Mouse (Mus musculus): Measurements from ENCODE around the gene Srrm4.
"Not testable (repeated sequence)": the region's sequence is repeated elsewhere in the genome, so short reads cannot be mapped to it uniquely, and the experiment has no call there.

Srrm4 gene

DNA sequence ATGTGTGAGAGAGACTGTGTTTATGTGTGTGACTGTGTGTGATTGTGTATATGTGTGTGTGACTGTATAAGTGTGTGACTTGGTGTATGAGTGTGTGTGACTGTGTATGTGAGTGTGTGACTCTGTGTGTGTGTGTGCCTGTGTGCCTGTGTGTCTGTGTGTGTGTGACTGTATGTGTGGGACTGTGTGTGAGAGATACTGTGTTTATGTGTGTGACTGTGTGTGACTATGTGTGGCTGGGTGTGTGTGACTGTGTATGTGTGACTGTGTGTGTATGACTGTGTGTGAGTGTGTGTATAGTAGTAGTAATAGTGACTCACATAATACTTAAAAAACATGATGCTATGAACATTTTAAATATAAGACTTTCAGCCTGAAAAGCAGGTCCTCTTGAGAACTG, 155.5 kb downstream of the Srrm4 start:
- no peak for DNase-seq

DNA sequence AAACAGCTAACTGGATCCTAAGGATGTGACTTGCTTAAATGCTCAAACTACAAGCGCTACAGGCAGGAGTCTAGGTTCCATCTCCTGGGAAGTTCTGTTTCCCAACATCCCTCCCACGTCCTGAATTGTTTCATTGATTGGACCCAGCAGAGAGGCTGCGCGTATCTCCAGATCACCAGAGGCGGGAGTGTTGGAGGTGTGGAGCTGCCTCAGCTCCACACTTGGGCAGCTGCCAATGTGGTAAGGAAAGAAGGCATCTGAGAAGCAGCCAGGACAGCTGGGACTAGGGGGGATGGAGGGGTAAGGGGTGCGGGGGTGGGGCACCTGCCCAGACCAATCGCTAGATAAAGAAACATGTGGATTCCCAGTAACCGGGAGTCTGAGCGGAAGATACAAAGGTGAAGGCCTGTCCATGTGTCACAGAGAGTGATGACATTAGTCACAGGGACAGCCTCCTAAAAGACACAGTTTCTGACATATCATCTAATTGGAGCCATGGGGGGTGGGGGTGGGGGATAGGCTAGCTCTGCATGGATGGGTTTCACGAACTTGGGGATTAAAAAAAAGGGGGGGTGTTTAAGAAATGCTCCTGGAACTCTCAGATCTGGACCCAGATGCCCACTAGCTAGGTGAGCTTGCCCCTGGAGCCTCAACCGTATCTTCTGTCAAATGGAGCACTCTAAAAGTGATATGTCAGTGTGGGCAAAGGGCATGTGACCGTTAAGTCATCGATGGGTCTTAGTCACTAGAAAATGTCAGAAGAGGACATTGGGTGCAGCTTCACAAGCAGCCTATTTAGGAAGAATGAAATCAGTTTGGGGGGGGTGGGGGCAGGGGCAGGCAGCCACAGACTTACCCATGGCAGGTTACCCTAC, 156.4 kb downstream of the Srrm4 start:
- DNase-seq, result no peak

DNA sequence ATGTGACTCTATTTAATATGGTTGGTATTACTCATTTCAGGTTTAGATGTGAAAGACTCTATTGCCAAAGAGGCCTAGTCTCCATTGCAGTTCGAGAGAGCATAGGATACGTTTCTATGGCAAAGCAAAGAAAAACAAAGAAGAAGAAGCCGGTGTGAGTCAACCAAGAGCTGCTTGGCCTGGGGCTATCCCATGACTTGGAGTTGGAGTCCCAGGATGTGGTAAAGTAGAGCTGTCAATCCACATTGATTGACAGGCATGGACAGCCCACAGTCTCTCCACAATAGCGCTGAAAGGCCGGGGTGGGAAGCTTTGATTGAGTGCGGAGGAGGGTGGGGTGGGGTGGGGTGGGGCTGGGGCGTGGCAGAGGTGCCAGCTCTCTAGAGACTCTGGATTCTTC, 158.7 kb downstream of the Srrm4 start:
- no peak for DNase-seq

DNA sequence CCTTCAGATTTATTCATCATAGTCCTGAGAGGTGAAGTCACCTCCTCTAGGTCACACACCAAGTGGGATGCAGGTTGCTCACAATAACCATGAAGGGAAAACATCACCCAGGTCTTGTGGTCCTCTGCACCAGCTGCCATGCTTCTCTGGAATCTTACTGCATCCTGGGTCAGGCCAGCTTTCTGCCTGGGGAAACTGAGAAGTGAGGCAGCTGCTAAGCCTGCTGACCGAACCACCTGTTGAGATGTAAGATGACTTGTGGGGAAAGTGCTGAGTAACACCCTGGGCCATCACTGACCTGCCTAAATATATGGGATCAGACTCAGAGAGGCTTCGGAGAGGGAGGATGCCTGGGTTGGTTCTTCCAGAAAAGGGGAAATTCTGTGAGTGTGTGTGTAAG, 164.9 kb downstream of the Srrm4 start:
- DNase-seq, result no peak

DNA sequence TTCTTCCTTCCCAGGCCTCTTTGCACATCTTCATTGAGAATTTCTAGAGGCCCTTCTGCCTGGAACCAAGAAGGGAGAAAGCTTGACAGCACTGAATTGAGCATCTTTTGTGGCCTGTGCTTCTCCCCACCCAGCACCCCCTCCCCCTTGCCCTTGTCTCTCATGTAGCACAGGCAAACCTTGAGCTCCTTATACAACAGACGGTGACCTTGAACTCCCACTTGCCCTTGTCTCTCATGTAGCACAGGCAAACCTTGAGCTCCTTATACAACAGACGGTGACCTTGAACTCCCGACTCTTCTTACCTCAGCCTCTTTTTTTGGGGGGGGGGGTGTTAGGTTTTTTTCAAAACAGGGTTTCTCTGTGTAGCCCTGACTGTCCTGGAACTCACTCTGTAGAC, 165.9 kb downstream of the Srrm4 start:
- DNase-seq, result not testable (repeated sequence)

DNA sequence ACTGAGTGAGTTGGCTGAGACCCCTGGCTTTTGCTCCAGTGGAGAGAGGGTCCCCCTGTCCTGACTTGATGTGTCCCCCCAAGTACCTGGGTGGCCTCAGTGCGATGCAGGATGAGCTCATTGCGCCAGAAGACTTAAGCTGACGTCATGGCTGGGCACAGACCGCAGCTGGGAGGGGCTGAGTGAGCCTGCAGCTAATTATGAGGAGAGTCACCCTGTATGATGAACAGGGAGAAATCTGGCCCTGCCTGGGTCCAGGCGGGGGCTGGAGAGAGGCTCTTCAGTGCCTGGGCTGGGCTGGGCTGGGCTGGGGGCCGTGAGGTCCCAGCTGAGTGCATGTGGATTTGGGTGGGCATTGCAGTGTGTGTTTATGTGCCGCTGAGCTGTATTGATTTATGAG, 166.3 kb downstream of the Srrm4 start:
- peak in 1 of 2 experiments; percentile 27 for DNase-seq

DNA sequence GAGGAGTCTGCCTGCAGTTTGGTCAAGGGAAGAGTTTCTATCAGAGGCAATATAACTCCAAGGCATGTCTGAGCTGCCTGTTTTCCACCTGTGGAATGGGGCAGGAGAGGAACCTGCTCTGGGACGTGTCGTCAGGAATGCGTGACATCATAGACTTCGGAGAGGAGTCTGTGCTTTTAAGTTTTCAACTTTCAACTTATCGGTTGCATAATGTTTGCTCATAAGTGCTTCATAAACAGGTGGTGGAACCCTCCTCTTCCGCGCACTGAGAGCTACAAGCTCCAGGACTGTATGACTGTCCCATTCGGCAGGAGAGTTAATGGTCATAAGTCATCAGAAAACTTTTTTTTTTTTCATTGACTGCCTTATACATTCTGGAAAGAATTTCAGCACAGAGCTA, 167.9 kb downstream of the Srrm4 start:
- DNase-seq, result peak; percentile 26 to 42

DNA sequence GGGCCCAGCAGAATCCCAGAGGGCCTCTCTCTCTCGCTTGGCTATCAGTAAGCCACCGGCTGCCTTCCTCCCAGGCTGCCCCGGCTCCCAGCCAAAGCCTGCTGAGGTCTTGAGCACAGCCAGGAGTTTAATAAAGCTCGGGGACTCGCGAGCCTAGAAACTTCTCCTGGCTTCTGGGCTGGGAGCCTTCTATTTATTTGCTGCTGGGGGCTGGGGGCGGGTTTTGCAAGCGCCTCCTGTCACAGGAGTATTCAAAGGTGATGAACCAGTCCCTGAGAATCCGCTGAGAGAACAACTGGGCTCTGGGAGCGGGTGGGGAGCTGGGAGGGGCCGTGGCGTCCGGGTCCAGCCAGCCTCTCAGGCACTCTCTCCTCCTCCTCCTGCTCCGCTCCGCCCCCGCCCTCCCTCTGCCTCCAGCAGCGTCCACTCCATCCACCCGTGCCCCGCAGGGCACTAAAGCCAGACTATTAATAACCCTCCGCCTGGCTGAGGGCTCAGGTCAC, 168.9 kb downstream of the Srrm4 start, which contains the start of gene Hspb8:
TSS of gene Hspb8 (minus strand) at position 166 of the 503 bp plus-strand sequence.
- peak; percentile 89 to 94 for DNase-seq

DNA sequence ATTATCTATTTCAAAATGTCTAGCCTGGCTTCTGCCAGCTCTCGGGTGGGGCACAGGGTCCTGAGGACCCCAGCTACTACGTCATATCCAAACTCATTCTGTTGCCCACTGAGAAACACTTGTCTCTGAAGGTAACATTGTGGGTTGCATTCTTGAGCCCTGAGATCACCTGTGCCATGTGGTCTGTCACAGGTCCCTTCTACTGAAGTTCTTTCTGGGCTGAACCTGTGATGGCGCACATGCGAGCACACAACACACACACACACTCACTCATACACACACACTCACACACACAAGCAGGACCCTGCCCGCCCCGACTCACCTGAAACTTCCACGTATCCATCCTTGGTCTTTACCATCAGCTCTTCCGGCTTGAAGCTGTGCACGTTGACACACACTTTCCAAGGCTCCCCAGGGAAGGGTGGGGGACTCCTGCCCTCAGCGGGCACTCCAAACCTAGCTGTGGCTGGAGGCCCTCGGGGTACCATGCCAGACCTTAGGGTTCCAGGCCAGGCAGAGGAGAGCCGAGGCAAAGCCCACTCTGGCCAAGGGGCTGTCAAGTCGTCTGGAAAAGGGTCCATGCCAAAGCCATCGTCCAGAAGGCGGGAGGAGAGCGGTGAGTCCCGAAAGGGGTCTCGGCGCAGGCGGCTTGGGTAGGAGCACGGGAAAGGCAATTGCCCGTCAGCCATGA, 169.7 kb downstream of the Srrm4 start:
- peak; percentile 48 to 64 for DNase-seq

DNA sequence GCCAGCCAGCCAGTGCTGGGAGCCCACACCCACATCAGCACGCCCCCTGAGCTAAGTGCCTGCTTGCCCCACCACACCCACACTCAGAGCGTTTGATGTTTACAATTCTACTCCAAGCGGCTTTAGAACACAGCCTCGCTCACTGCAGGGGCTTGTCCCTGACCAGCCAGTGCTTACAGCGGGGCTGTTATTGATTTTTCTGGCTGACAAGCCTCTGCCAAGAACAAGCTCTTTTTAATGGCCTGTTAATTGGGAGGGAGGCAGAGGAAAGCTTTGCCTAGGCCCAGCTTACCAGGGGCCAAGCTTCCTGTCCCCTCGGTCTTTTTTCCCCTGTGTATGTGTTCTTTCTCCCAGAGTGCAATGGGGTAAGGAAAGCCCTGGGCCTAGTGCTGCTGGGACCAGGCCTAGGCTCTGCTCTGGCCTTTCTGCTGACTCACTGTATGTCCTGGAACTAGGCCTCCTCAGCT, 170.8 kb downstream of the Srrm4 start:
- DNase-seq, result peak; percentile 87 to 92

DNA sequence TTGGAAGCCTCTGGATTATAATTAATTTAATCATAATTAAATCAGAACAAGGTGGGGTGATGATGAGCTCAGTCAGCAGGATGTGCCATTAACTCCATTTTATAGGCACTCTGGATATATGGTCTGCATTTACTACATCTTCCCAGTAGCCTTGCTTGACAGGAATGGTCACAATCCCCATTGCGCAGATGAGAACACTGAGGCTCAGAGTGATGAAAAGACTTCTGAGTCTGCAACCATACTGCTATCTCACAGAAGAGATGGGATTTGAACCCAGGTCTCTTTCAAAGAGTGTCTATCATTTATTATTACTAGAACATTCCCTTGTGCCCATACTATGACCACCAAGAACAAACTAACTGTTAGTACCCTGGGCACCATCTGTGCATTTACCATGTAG, 171.4 kb downstream of the Srrm4 start:
- no peak for DNase-seq

DNA sequence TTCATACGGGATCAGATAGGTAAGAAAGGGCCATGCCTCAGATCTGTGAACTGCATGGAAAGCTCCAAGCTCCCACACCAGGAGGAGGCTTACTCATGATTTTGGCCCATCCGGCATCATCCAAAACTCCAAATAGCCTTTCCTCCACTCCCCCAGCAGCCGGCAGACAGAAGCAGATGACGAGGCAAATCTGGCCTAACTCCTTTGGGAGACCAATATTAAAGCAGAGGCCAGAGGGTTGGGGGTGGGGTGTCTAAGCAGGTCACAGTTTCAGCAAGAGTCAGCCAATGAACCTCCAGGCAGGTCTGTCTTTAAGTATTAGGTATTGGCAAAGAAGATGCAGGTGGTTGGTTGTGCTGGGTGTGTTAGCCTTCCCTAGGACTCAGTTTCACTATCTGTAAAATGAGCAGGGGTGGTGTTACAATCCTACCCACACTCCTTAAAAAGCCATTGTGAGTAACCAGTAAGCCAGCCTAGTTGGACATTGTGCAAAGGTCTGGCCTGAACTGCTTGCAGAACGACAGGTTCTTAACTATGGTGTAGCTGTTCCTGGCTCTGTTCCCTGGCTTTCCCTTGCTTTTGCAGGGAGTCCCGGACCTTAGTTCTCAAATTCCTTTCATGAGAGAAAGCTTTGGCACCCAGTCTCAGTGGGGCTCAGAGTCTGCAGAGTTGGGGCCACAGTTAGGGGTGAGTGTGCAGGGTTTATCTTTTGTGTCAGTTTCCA, 172.1 kb downstream of the Srrm4 start:
- peak; percentile 36 to 59 for DNase-seq

DNA sequence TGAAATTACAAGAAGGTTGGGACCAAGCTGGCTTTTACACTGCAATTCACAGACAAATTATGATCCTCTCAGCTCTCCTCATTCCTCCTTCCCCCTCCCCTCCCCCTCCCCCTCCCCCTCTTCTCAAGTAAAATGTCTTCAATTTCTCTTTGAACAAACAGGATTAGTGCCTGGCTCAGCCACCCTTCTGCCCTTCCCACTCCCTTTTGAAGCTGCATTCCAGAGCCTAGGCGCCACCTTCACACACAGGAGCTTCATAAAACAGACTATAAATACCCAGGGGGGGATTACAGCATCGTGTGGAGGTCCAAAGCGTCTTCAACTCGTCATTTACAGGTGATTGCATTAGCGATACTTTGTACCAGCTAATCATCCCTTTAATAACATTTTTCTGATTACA, 175.4 kb downstream of the Srrm4 start:
- DNase-seq, result no peak

DNA sequence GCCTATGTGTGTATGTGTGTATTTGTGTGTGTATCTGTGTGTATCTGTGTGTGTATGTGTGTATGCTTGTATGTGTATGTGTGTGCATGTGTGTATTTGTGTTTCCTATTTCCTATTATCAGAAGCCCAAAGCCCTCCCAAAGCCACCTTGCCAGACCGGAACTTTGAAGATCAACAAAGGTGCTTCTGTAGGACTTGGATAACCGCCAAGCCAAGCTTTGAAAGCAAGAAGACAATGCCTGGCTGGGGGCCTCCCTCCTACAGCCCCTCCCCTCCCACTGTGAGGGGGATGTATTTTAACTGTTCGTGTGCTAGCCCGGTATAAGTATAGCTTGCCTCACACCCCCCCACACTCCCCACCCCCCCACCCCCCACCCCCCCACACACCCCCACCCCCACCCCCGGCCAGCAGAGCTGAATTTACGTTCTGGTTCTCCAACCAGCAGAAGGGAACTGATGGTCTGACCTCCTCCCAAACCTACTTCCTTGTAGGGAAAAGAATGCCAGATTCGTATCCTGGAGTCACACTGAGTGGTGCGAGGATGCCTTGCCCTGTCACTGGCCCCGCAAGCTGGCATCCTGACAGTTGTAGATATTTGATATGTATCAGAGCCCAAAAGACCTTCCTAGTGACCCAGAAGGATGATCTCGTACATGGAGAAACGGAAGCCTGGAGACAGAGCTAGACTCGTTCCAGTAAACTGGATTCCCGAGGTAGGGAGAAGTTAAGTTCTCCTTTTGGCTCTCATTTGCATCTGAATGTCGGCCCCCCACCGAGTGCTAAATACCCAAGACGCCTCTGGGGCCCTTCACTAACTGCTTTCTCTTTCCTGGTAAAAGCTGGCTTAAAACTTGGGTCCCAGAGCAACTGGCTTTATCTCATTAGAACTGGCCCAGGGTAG, 181.7 kb downstream of the Srrm4 start:
- DNase-seq, result peak; percentile 26 to 66

DNA sequence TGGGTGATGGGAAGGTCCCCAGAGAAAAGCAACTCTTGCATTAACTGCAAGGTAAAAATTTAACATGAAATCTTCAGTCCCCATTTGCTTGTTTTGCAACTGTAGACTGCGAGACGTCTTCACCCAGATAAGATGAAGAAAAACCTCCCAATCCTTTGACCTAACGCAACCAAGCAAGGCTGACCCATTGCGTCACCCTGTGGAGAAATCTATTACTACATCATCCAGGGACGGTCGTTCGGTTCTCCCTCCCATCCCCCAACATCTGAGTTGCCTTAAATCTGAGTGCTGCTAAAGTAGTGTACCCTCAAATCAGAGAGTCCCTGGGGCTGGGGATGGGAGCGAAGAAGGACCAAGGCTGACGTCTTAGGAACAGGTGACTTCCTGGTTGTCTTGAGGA, 182.7 kb downstream of the Srrm4 start:
- DNase-seq, result no peak

DNA sequence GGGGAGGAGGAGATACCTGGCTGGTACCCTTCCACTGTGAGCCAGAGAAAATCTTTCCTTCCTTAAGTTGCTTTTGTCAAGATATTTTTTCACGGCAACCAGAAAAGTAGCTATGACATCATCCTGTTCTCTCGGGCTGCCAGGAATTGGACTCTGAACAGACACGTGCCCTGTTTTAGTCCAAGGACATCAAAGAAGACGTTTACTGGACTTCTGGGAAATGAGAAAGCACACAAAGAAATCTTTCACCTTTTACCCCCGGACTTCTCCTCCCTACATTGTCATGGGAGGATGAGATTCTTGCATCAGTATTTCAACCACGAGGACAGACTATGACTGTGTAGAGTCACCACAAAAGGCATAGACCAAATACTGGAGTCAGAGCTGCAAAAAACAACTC, 183.7 kb downstream of the Srrm4 start:
- peak in 1 of 2 experiments; percentile 58 for DNase-seq

DNA sequence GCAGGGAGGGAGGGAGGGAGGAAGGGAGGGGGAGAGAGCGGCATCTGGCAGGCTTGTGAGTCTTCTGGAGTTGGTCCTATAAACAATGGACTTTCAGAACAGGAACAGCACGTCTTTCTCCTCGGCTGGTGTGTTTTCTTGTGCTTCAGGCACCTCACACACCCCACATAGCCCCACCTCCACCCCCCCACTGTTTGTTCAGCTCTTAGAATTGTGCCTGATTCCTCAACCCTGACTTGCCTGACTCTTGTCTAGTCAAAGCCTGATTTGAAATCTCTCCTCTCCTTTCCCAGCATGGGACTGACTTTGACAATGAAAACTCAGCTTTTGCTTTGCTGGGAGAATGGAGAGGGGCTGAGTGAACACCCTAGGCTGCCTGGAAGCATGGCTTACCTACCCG, 184.3 kb downstream of the Srrm4 start:
- DNase-seq, result peak in 1 of 2 experiments; percentile 68

DNA sequence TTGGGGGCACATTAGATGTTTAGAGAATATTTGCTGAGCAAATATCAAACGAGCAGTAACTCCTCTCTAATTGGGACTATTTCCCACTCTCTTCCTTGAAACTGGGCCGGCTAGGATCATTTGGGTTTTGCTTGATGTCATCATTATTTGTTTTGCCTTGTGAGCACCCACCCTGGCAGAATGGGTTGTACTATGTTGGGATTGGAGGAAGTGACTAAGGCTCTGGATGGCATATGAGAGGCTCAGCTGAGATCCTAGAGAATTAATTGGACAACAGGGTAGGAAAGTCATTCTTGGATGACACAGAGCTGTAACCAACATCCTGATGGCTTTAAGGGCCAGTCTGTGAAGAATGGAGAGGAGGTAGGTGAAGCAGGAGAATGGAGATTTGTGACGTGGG, 185.1 kb downstream of the Srrm4 start:
- no peak for DNase-seq

DNA sequence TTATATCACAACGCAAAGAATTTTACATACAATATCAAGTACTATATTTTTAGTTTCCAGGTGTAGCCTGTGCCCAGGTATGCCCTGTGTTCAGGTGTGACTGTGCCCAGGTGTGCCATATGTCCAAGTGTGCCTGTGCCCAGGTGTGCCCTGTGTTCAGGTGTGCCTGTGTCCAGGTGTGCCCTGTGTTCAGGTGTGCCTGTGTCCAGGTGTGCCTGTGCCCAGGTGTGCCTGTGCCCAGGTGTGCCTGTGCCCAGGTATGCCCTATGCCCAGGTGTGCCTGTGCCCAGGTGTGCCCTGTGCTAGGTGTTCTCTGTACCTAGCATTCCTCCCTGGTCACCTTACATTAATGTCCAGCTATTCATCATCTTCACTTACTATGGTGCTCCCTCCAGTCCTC, 185.7 kb downstream of the Srrm4 start:
- DNase-seq, result no peak

DNA sequence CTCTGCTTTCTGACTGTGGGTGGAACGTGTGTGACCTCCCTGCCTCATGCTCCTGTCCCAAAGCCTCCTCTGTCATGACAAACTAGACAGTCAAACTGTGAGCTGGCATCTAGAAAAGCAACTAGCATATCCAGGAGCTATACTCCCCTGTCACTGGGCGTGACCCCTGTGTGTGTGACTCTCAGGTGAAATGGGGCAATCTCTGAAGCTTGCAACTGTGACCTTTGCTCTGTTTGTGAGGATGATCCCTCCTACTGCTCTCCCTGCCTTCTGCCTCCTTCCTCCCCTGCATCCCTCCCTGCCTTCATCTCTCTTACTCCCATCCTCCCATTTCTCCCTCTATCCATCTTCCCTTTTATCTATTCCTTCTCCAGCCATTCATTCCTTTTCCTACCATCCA, 187.6 kb downstream of the Srrm4 start:
- no peak for DNase-seq

DNA sequence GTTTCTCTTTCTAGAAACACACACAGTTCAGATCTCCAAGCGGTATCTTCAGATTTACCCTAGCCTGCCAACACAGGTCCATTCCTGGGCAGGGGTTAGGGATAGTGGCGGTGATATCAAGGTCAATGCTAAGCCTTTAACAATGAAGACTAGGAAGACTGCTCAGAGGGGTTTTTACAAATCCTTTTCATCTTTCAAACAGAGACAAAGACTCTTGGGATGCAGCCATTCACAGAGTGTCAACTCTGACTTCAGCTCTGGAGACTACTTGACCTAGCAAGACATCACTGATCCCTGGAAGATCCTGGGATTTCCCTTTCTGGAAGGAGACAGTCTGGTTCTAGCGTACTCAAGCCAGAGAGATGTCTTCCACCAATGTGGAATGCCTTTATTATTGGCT, 190.8 kb downstream of the Srrm4 start:
- no peak for DNase-seq
